Mouse (Mus musculus): Measurements from ENCODE around the gene Asb10. TPM values are rescaled to one million over a fixed set of nuclear protein-coding genes. Genes with fewer than 3 reads are reported as not detected.

Gene Asb10
- 0.54 and 0.91 TPM in 2 replicates for polyA plus RNA-seq (2014; fragmentation: Nextera tagmentation; extraction: Ambion mirVana)

DNA sequence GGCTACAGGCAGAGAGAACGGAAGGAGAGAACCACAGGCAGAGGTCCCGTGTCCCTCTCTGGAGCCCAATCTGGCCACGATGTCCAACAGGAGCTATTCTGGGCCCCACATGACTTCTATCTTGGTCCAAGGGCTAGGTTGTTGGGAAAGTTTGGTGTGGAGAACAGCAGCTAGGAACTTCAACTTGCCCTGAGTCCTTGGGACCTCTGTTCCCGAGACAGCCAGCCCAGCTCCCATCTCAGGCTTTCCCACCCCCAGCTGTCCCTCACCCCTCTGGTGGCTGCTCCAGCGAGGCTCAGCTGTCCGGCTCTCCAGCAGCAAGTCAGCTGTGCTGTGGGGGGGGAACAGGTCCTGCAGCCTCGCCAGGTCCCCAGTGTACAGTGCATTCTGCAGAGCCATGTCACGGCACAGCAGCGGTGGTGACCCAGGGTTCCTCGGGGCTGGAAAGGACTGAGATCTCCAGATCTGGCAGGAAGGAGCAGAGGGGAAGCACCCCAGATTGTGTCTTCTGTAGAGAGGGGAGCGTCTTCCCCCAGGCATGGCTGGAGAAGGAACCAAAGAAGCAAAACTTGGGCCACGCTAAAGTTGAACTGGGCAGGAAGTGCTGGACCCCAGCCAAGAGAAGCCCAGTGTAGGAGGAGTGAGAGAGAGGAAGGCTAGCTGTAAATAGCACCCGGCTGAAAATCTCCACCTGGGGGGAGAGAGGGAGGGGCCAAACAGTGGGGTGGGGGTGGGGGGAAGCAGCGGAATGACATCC lies at the start of gene Asb10:
Gene Asb10 (minus strand): TSS at position 592 of the 757 bp plus-strand sequence.
- H3K9me3 ChIP-seq (ENCODE audit: control insufficient read depth, low read length): no peaks in the 10 kb centered on the region
- no peak within 1 kb of the TSS for H3K27ac ChIP-seq (ENCODE audit: low read depth, low read length)
- WGBS: 21% methylated on average over 14 of the region's 14 CpGs
- no peak within 1 kb of the TSS for H3K9ac ChIP-seq (ENCODE audit: low read depth, low read length)
- H3K27me3 ChIP-seq (ENCODE audit: control insufficient read depth, insufficient read depth, low read length): no peaks in the 10 kb centered on the region
- peak within 1 kb of the TSS; percentile 38 for H3K4me2 ChIP-seq (replicated peaks; ENCODE audit: low read depth, low read length)
- no peaks in the 10 kb centered on the region for H3K36me3 ChIP-seq (ENCODE audit: control insufficient read depth, insufficient read depth, low read length)
- ATAC-seq (ENCODE audit: low FRiP score, low TSS enrichment): peak; percentile 74
- H3K4me1 ChIP-seq (ENCODE audit: control insufficient read depth, insufficient read depth, low read length): peaks cover 11% of the 10 kb centered on the region
- peak within 1 kb of the TSS; percentile 23 for H3K4me3 ChIP-seq (ENCODE audit: low read length)

GRCm38 (mm10) chr5:24589511-24590500 lies 49.0 kb upstream of the Asb10 start:
- H3K9ac ChIP-seq (ENCODE audit: low read depth, low read length): no peak overlapping the region
- no peaks in the 10 kb centered on the region for H3K27me3 ChIP-seq (ENCODE audit: control insufficient read depth, insufficient read depth, low read length)
- no peak overlapping the region for H3K27ac ChIP-seq (ENCODE audit: low read depth, low read length)
- H3K36me3 ChIP-seq (ENCODE audit: control insufficient read depth, insufficient read depth, low read length): peaks cover 54% of the 10 kb centered on the region
- ATAC-seq (ENCODE audit: low FRiP score, low TSS enrichment): no peak
- H3K4me3 ChIP-seq (ENCODE audit: low read length): no peak overlapping the region
- H3K4me2 ChIP-seq (replicated peaks; ENCODE audit: low read depth, low read length): no peak overlapping the region
- 89% methylated on average over 20 of the region's 20 CpGs for WGBS
- H3K9me3 ChIP-seq (ENCODE audit: control insufficient read depth, low read length): no peaks in the 10 kb centered on the region
- H3K4me1 ChIP-seq (ENCODE audit: control insufficient read depth, insufficient read depth, low read length): peaks cover 27% of the 10 kb centered on the region

- Histone ChIP-seq H3K9me3 (ENCODE audit: control insufficient read depth, low read length) (no peaks in the 10 kb centered on the region), H3K27ac (ENCODE audit: low read depth, low read length) (no peak overlapping the region; the same call in 1 of the 2 replicates), H3K27me3 (ENCODE audit: control insufficient read depth, insufficient read depth, low read length) (no peaks in the 10 kb centered on the region), H3K9ac (ENCODE audit: low read depth, low read length) (peak overlapping the region; percentile 73), H3K36me3 (ENCODE audit: control insufficient read depth, insufficient read depth, low read length) (peaks cover 32% of the 10 kb centered on the region; the same call in 1 of the 2 replicates), H3K4me3 (ENCODE audit: low read length) (peak overlapping the region; percentile 64), H3K4me2 (replicated peaks; ENCODE audit: low read depth, low read length) (peak overlapping the region; percentile 75), H3K4me1 (ENCODE audit: control insufficient read depth, insufficient read depth, low read length) (peaks cover 25% of the 10 kb centered on the region)
- ATAC-seq (ENCODE audit: low FRiP score, low TSS enrichment): no peak
- WGBS: 28% methylated on average over 4 of the region's 4 CpGs
Measured at GRCm38 (mm10) chr5:24587200-24587577, 46.4 kb upstream of the Asb10 start.

- peak within 1 kb of the TSS; percentile 75 for H3K4me2 ChIP-seq (replicated peaks; ENCODE audit: low read depth, low read length)
- no peak within 1 kb of the TSS; the same call in 1 of the 2 replicates for H3K27ac ChIP-seq (ENCODE audit: low read depth, low read length)
- H3K4me1 ChIP-seq (ENCODE audit: control insufficient read depth, insufficient read depth, low read length): peaks cover 20% of the 10 kb centered on the region
- ATAC-seq (ENCODE audit: low FRiP score, low TSS enrichment): peak; percentile 91
- peaks cover 27% of the 10 kb centered on the region; the same call in 1 of the 2 replicates for H3K36me3 ChIP-seq (ENCODE audit: control insufficient read depth, insufficient read depth, low read length)
- H3K4me3 ChIP-seq (ENCODE audit: low read length): peak within 1 kb of the TSS; percentile 64
- no peaks in the 10 kb centered on the region for H3K27me3 ChIP-seq (ENCODE audit: control insufficient read depth, insufficient read depth, low read length)
- WGBS: under 1% methylated on average over 43 of the region's 43 CpGs
- H3K9me3 ChIP-seq (ENCODE audit: control insufficient read depth, low read length): no peaks in the 10 kb centered on the region
- peak within 1 kb of the TSS; percentile 73 for H3K9ac ChIP-seq (ENCODE audit: low read depth, low read length)
Measured at GRCm38 (mm10) chr5:24586547-24587199, 45.9 kb upstream of the Asb10 start, which contains the start of gene Chpf2. Gene Chpf2, plus strand, starts transcription at chr5:24586741.

DNA sequence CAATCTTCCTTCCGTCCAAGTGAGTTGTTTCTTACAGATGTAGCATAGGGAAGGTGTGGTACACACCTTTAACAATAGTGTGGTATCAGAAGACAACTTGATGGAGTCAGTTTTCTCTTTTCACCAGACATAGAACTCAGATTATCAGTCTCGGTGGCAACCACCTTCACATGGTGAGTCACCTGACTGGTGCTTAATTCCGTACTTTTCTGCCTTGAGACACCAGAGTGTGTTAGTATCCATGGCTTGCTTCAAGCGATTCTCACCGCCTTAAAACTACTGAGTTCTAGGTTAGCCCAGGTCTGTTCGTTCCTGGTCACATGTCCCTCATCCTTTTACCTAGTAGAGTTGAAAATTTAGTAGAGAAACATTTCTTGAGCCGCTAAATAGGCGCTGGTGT lies 45.3 kb upstream of the Asb10 start:
- H3K4me1 ChIP-seq (ENCODE audit: control insufficient read depth, insufficient read depth, low read length): peaks cover 15% of the 10 kb centered on the region
- WGBS: 9% methylated on average over 8 of the region's 8 CpGs
- H3K27ac ChIP-seq (ENCODE audit: low read depth, low read length): no peak overlapping the region
- H3K4me3 ChIP-seq (ENCODE audit: low read length): peak overlapping the region; percentile 64
- no peak for ATAC-seq (ENCODE audit: low FRiP score, low TSS enrichment)
- no peaks in the 10 kb centered on the region for H3K27me3 ChIP-seq (ENCODE audit: control insufficient read depth, insufficient read depth, low read length)
- H3K9ac ChIP-seq (ENCODE audit: low read depth, low read length): peak overlapping the region; percentile 73
- peak overlapping the region; percentile 75 for H3K4me2 ChIP-seq (replicated peaks; ENCODE audit: low read depth, low read length)
- H3K36me3 ChIP-seq (ENCODE audit: control insufficient read depth, insufficient read depth, low read length): peaks cover 22% of the 10 kb centered on the region; the same call in 1 of the 2 replicates
- H3K9me3 ChIP-seq (ENCODE audit: control insufficient read depth, low read length): no peaks in the 10 kb centered on the region

DNA sequence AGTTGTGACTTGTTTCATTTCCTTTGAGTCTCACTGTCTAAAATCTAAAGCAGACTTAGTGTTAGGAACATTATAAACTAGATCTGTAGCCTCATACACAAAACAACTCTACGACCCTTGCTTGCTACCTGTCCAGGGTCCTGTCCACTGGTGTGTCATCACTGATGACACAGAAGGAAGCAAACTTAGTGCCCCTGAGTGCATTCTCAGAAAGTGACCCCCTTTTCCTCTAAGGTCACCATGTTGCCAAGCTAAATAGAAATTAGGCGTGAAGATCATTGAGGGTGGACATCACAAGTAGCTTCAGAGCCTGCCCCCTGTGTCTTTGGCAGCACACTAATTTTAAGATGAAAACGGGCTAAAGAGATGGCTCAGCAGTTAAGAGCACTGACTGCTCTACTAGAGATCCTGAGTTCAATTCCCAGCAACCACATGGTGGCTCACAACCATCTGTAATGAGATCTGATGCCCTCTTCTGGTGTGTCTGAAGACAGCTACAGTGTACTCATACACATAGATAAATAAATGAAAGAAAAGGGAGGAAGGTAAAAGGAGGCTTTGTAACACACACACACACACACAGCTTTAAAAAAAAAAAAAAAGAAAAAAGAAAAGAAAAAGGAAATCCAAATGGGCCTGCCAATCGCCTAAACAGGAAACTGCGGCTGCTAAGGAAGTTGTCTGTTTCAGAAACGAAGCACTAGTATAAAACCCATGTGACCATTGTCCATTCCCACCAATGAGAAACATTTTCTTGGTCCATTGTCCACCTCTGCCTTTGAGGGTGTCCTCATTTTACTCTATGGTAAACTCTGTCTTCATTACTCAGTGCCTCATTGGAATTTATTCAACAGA lies 37.6 kb upstream of the Asb10 start:
- Histone ChIP-seq H3K27me3 (ENCODE audit: control insufficient read depth, insufficient read depth, low read length) (no peaks in the 10 kb centered on the region), H3K27ac (ENCODE audit: low read depth, low read length) (peak overlapping the region; percentile 81), H3K36me3 (ENCODE audit: control insufficient read depth, insufficient read depth, low read length) (peaks cover 21% of the 10 kb centered on the region), H3K4me3 (ENCODE audit: low read length) (peak overlapping the region; percentile 48), H3K4me1 (ENCODE audit: control insufficient read depth, insufficient read depth, low read length) (peaks cover 12% of the 10 kb centered on the region; the same call in 1 of the 2 replicates), H3K9ac (ENCODE audit: low read depth, low read length) (peak overlapping the region; percentile 63; the same call in 1 of the 2 replicates), H3K9me3 (ENCODE audit: control insufficient read depth, low read length) (no peaks in the 10 kb centered on the region), H3K4me2 (replicated peaks; ENCODE audit: low read depth, low read length) (peak overlapping the region; percentile 62)
- ATAC-seq (ENCODE audit: low FRiP score, low TSS enrichment): no peak
- 69% methylated on average over 6 of the region's 6 CpGs for WGBS

- WGBS: under 1% methylated on average over 48 of the region's 48 CpGs
- peaks cover 12% of the 10 kb centered on the region; the same call in 1 of the 2 replicates for H3K4me1 ChIP-seq (ENCODE audit: control insufficient read depth, insufficient read depth, low read length)
- peak; percentile 98 for ATAC-seq (ENCODE audit: low FRiP score, low TSS enrichment)
- H3K4me3 ChIP-seq (ENCODE audit: low read length): peak within 1 kb of the TSS; percentile 73
- H3K9me3 ChIP-seq (ENCODE audit: control insufficient read depth, low read length): no peaks in the 10 kb centered on the region
- H3K4me2 ChIP-seq (replicated peaks; ENCODE audit: low read depth, low read length): peak within 1 kb of the TSS; percentile 66
- peak within 1 kb of the TSS; percentile 81 for H3K27ac ChIP-seq (ENCODE audit: low read depth, low read length)
- no peaks in the 10 kb centered on the region for H3K27me3 ChIP-seq (ENCODE audit: control insufficient read depth, insufficient read depth, low read length)
- peaks cover 31% of the 10 kb centered on the region for H3K36me3 ChIP-seq (ENCODE audit: control insufficient read depth, insufficient read depth, low read length)
- H3K9ac ChIP-seq (ENCODE audit: low read depth, low read length): peak within 1 kb of the TSS; percentile 81
Measured at GRCm38 (mm10) chr5:24577183-24577929, 36.6 kb upstream of the Asb10 start, which contains the start of gene Abcf2. Gene Abcf2, minus strand, starts transcription at chr5:24577467.

Measured in kidney, embryonic 14.5 days (tissue).